ENCODE assay signal across 9 mouse cellular contexts in the genomic region with DNA sequence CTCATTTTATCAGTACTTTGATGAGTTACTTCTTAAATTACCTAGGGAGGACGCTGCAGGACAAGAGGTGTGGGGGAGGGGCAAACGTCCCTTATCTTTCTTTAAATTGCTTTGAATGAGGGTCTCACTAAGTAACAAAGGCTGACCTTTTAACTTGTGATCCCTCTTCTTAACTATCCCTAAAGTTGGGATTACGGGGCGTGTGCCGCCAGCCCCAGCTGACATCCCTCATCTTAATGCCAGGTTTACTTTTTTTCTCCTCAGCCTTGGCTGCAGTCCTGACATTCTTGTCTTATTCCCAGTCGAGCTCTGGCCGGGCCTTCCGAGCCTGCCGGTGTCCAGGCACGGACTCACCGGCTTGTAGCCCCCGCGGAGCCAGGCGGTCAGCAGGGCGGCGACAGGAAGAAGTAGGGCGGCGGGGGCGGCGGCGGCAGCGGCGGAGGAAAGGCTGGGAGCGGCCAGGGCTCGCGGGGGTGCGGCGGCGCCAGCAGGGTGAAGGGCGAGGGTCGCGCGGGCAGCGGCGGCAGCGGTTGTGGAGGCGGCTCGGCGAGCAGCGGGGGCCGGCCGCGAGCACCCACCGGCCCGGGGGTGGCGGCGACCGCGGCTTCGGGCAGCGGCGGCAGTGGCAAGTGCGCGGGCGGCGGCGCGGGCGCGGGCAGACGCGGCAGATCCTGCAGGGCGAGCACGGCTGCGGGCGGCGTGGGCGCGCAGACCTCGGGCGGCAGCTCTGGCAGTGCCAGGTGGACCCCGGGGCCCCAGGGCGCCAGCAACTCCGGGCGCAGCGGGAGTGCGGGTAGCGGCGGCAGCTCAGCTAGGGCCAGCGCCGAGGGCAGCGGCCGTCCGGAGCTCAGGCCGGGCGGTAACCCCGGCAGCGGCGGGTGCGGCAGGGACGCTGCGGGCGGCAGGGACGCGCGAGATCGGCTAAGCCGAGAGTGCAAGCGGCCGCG. TPM values are rescaled to one million over a fixed set of nuclear protein-coding genes. Genes with fewer than 3 reads are reported as not detected.
A peak's percentile ranks its signal among the peaks of the same experiment; 100 is the strongest.
DNase-seq lines count a peak whose midpoint lies in the region; ATAC-seq and TF ChIP-seq lines count a peak whose summit lies in the region.
"Had no signal": no experiment of that assay in that cellular context is flagged by ENCODE, and none has a peak within 500 bp of the region (broad histone marks: within the 10 kb centered on the region; RNA-seq: fewer than 3 reads in every experiment).

No protein-coding gene starts in this region.

- DNase-seq in frontal cortex, postnatal 14 days (ENCODE audit: low spot score in 2 of 2), result no peak
- DNase-seq in Patski (ENCODE audit: low read depth, low spot score), result no peak
- peak; percentile 64 to 66 for DNase-seq in heart, postnatal 14 days
- DNase-seq in left cerebral cortex, postnatal 4 days, result peak; percentile 18
- peak; percentile 92 for DNase-seq in midbrain, embryonic 11.5 days (ENCODE audit: low spot score, missing footprints)
- peak; percentile 30 to 38 for DNase-seq in urinary bladder, postnatal 36 days (ENCODE audit: low spot score in 2 of 2)

- peak overlapping the region; percentile 99 for H3K4me2 ChIP-seq in midbrain, embryonic 11.5 days

- H3K27me3 ChIP-seq in Patski, result no peaks in the 10 kb centered on the region
- H3K27me3 ChIP-seq in midbrain, embryonic 11.5 days (ENCODE audit: control insufficient read depth, insufficient read depth, low read length), result peaks cover 22% of the 10 kb centered on the region

- under 1% methylated on average over 77 of the region's 101 CpGs for WGBS in midbrain, embryonic 11.5 days

- intact Hi-C loops in heart, postnatal 14 days (cut with DNase I), result no loop called here
- intact Hi-C loops in left cerebral cortex, postnatal 4 days (cut with DNase I), result no loop called here

- CTCF ChIA-PET in Patski (lab: Charles Lee), result interaction anchor here (0.8 to 2.4 kb wide), 19 partner anchors 11 to 147 kb away, joined by 3 to 16 read pairs (median 4); a partner anchor contains a TSS

- peak overlapping the region; percentile 67 for H3K4me3 ChIP-seq in midbrain, embryonic 11.5 days (ENCODE audit: low read depth, low read length)

- no peaks in the 10 kb centered on the region; the same call in 1 of the 2 replicates for H3K4me1 ChIP-seq in midbrain, embryonic 11.5 days (ENCODE audit: control insufficient read depth, insufficient read depth, low read length)

- H3K9ac ChIP-seq in midbrain, embryonic 11.5 days (ENCODE audit: low read length), result peak overlapping the region; percentile 54

- POLR2A ChIA-PET in Patski (lab: Charles Lee), result interaction anchor here (0.7 to 2.9 kb wide), 3 partner anchors 19 to 32 kb away, joined by 3 to 28 read pairs (median 6); a partner anchor contains a TSS

- ATAC-seq in frontal cortex, adult (ENCODE audit: low TSS enrichment), result peak; percentile 53
- peak; percentile 51 for ATAC-seq in Patski
- peak; percentile 46; the same call in 1 of the 2 replicates for ATAC-seq in erythroid progenitor cell, adult 5-6 weeks (replicated peaks; ENCODE audit: low FRiP score, poor library complexity, severe bottlenecking)
- ATAC-seq in midbrain, embryonic 11.5 days (ENCODE audit: low FRiP score), result peak; percentile 79

- peak; percentile 39 for TF ChIP-seq CTCF in Patski (IDR thresholded peaks at IDR 0.05)

- H3K27ac ChIP-seq in midbrain, embryonic 11.5 days (ENCODE audit: low read depth, low read length), result no peak overlapping the region

- in situ Hi-C loops in Patski (cut with MboI; ENCODE audit: low pct_unique_long_range_greater_than_20kb), result loop anchor here (5.0 kb wide), 2 partner anchors 37 to 132 kb away; a partner anchor contains a TSS

- H3K36me3 ChIP-seq in midbrain, embryonic 11.5 days (ENCODE audit: control insufficient read depth, insufficient read depth, low read length), result no peaks in the 10 kb centered on the region

- H3K9me3 ChIP-seq in midbrain, embryonic 11.5 days (ENCODE audit: control insufficient read depth, low read length), result no peaks in the 10 kb centered on the region

RNA-seq across cellular contexts. Expression of a gene that starts 15.6 kb away (rescaled TPM):
- 0.05 TPM for polyA plus RNA-seq in Patski (2021)
- total RNA-seq in erythroid progenitor cell, adult 5-6 weeks (2015; ENCODE audit: low replicate concordance), result not detected in 2 replicates
- total RNA-seq in erythroid progenitor cell, adult 5-6 weeks (2017; ENCODE audit: low replicate concordance), result not detected in 2 replicates
- total RNA-seq in heart, postnatal 14 days (2021), result not detected
- total RNA-seq in left cerebral cortex, postnatal 4 days (2021), result under 1 TPM in 1 of 2 experiments, not detected in 1; 0.32 TPM
- 0.58 and 0.82 TPM in 2 replicates for polyA plus RNA-seq in midbrain, embryonic 11.5 days (2014; fragmentation: Nextera tagmentation; extraction: Ambion mirVana)

RNA-seq across cellular contexts. Expression of a gene that starts 20.4 kb away (rescaled TPM):
- not detected for polyA plus RNA-seq in Patski (2021)
- not detected in 2 replicates for total RNA-seq in erythroid progenitor cell, adult 5-6 weeks (2015; ENCODE audit: low replicate concordance)
- total RNA-seq in erythroid progenitor cell, adult 5-6 weeks (2017; ENCODE audit: low replicate concordance), result not detected in 2 replicates
- not detected for total RNA-seq in heart, postnatal 14 days (2021)
- total RNA-seq in left cerebral cortex, postnatal 4 days (2021), result under 1 TPM in 1 of 2 experiments, not detected in 1; 0.24 TPM
- 2.3 and 2.5 TPM in 2 replicates for polyA plus RNA-seq in midbrain, embryonic 11.5 days (2014; fragmentation: Nextera tagmentation; extraction: Ambion mirVana)
- total RNA-seq: layer of hippocampus, postnatal 14 days had no signal

RNA-seq across cellular contexts. Expression of a gene that starts 22.1 kb away (rescaled TPM):
- polyA plus RNA-seq in Patski (2021), result 421 TPM
- total RNA-seq in erythroid progenitor cell, adult 5-6 weeks (2015; ENCODE audit: low replicate concordance), result 5.0 TPM in 1 of 2 replicates, not detected in the other
- 6.1 TPM in 1 of 2 replicates, not detected in the other for total RNA-seq in erythroid progenitor cell, adult 5-6 weeks (2017; ENCODE audit: low replicate concordance)
- total RNA-seq in heart, postnatal 14 days (2021), result 10 to 100 TPM; 43.8 to 76.5 TPM
- 1 to 10 TPM; 1.3 to 1.9 TPM for total RNA-seq in left cerebral cortex, postnatal 4 days (2021)
- polyA plus RNA-seq in midbrain, embryonic 11.5 days (2014; fragmentation: Nextera tagmentation; extraction: Ambion mirVana), result 2.0 and 2.2 TPM in 2 replicates

RNA-seq across cellular contexts. Expression of a gene that starts 23.2 kb away (rescaled TPM):
- not detected for polyA plus RNA-seq in Patski (2021)
- not detected in 2 replicates for total RNA-seq in erythroid progenitor cell, adult 5-6 weeks (2015; ENCODE audit: low replicate concordance)
- total RNA-seq in erythroid progenitor cell, adult 5-6 weeks (2017; ENCODE audit: low replicate concordance), result not detected in 2 replicates
- total RNA-seq in heart, postnatal 14 days (2021), result not detected
- total RNA-seq in left cerebral cortex, postnatal 4 days (2021), result under 1 TPM in 1 of 2 experiments, not detected in 1; 0.32 TPM
- polyA plus RNA-seq in midbrain, embryonic 11.5 days (2014; fragmentation: Nextera tagmentation; extraction: Ambion mirVana), result not detected in 2 replicates

RNA-seq across cellular contexts. Expression of a gene that starts 25.7 kb away (rescaled TPM):
- polyA plus RNA-seq in Patski (2021), result 32.9 TPM
- total RNA-seq in erythroid progenitor cell, adult 5-6 weeks (2015; ENCODE audit: low replicate concordance), result 11.3 and 11.9 TPM in 2 replicates
- 3.5 and 4.0 TPM in 2 replicates for total RNA-seq in erythroid progenitor cell, adult 5-6 weeks (2017; ENCODE audit: low replicate concordance)
- total RNA-seq in heart, postnatal 14 days (2021), result 10 to 100 TPM; 13.5 to 15.9 TPM
- total RNA-seq in left cerebral cortex, postnatal 4 days (2021), result 10 to 100 TPM; 14.3 to 16.2 TPM
- polyA plus RNA-seq in midbrain, embryonic 11.5 days (2014; fragmentation: Nextera tagmentation; extraction: Ambion mirVana), result 55.1 and 57.0 TPM in 2 replicates

Comparison
In these comparisons a context has a peak if more than half of its experiments do, and no peak if none do; other contexts are left out.
1. DNase-seq: peak in heart, postnatal 14 days (2 of 2), left cerebral cortex, postnatal 4 days (single experiment), midbrain, embryonic 11.5 days (single experiment) and urinary bladder, postnatal 36 days (2 of 2); none in frontal cortex, postnatal 14 days (0 of 2) and Patski (single experiment).
2. RNA of a gene that starts 22.1 kb away (total RNA-seq): 43.8 to 76.5 TPM in heart, postnatal 14 days; 5.0 to 6.1 TPM in erythroid progenitor cell, adult 5-6 weeks and 1.3 to 1.9 TPM in left cerebral cortex, postnatal 4 days; every median in the first group is over 4 times any median in the second.
3. Peak in every context shown above with its lines, with median percentiles within 50 percentile points of each other: ATAC-seq.